23 mouse cellular contexts compared by ENCODE assay signal in genomic region chr11:119427431-119427830, GRCm38 (mm10). TPM values are rescaled to one million over a fixed set of nuclear protein-coding genes. Genes with fewer than 3 reads are reported as not detected.
DNase-seq lines count a peak whose midpoint lies in the region; ATAC-seq lines count a peak whose summit lies in the region.
"Had no signal": no experiment of that assay in that cellular context is flagged by ENCODE, and none has a peak within 500 bp of the region (broad histone marks: within the 10 kb centered on the region; RNA-seq: fewer than 3 reads in every experiment).

No protein-coding gene starts in this region.

- H3K27ac ChIP-seq in embryonic facial prominence, embryonic 15.5 days (replicated peaks): 0 out of 2 replicates have a peak overlapping the region, but pooled peaks have one; percentile 14
- H3K27ac ChIP-seq in embryonic facial prominence, embryonic 10.5 days (replicated peaks): no peak overlapping the region
- H3K27ac ChIP-seq: embryonic facial prominence, embryonic 12.5 days; forebrain, embryonic 12.5 days; gastrocnemius, adult 2 months; heart, embryonic 13.5 days; hindbrain, embryonic 13.5 days had no signal

- ATAC-seq in embryonic facial prominence, embryonic 15.5 days (ENCODE audit: insufficient number of reproducible peaks, low FRiP score, low TSS enrichment, low read depth): no peak
- ATAC-seq: CD4-positive, CD25-positive, alpha-beta regulatory T cell, adult 4 months; forebrain, postnatal 0 days had no signal

- no peak overlapping the region for H3K9ac ChIP-seq in embryonic facial prominence, embryonic 15.5 days
- H3K9ac ChIP-seq: embryonic facial prominence, embryonic 12.5 days; forebrain, embryonic 12.5 days; forebrain, postnatal 0 days had no signal

- no peaks in the 10 kb centered on the region for H3K27me3 ChIP-seq in embryonic facial prominence, embryonic 15.5 days
- H3K27me3 ChIP-seq in embryonic facial prominence, embryonic 10.5 days (replicated peaks; ENCODE audit: low read depth, poor library complexity, severe bottlenecking): peaks cover 11% of the 10 kb centered on the region; the same call in 1 of the 2 replicates
- H3K27me3 ChIP-seq: embryonic facial prominence, embryonic 12.5 days; heart, embryonic 13.5 days; hindbrain, embryonic 13.5 days had no signal

- DNase-seq in embryonic facial prominence, embryonic 10.5 days (ENCODE audit: low spot score): no peak
- DNase-seq in lung, postnatal 10 days: peak; percentile 52
- DNase-seq in lung, adult 18-20 months: no peak
- peak; percentile 28 for DNase-seq in thymus, postnatal 0 days (ENCODE audit: low spot score)
- DNase-seq in thymus, postnatal 4 days: peak; percentile 47
- no peak for DNase-seq in frontal cortex, postnatal 25 days (ENCODE audit: low spot score in 2 of 2)
- no peak for DNase-seq in left cerebral cortex, adult 11 months (ENCODE audit: low spot score)
- DNase-seq: adrenal gland, postnatal 10 days; B cell, adult 2 months; cerebellum, adult 11 months; cerebellum, adult 8-10 months; cerebellum, postnatal 14 days; embryo, embryonic 11 days; forebrain, postnatal 0 days; gastrocnemius, adult 2 months; gastrocnemius, postnatal 25 days; heart, postnatal 14 days had no signal

- no peaks in the 10 kb centered on the region for H3K36me3 ChIP-seq in embryonic facial prominence, embryonic 15.5 days
- no peaks in the 10 kb centered on the region for H3K36me3 ChIP-seq in embryonic facial prominence, embryonic 10.5 days (replicated peaks)
- H3K36me3 ChIP-seq: embryonic facial prominence, embryonic 12.5 days; forebrain, embryonic 12.5 days; hindbrain, embryonic 13.5 days had no signal

- H3K9me3 ChIP-seq in embryonic facial prominence, embryonic 15.5 days (replicated peaks): no peaks in the 10 kb centered on the region
- no peaks in the 10 kb centered on the region for H3K9me3 ChIP-seq in embryonic facial prominence, embryonic 10.5 days
- H3K9me3 ChIP-seq: embryonic facial prominence, embryonic 12.5 days; forebrain, embryonic 12.5 days; heart, embryonic 13.5 days; hindbrain, embryonic 13.5 days had no signal

- no peak overlapping the region for H3K4me2 ChIP-seq in embryonic facial prominence, embryonic 15.5 days (replicated peaks)
- H3K4me2 ChIP-seq: embryonic facial prominence, embryonic 12.5 days had no signal

- H3K4me1 ChIP-seq in embryonic facial prominence, embryonic 15.5 days: peaks cover 13% of the 10 kb centered on the region; the same call in 1 of the 2 replicates
- peaks cover 12% of the 10 kb centered on the region for H3K4me1 ChIP-seq in embryonic facial prominence, embryonic 10.5 days

- no peak overlapping the region for H3K4me3 ChIP-seq in embryonic facial prominence, embryonic 15.5 days (replicated peaks)
- no peak overlapping the region for H3K4me3 ChIP-seq in embryonic facial prominence, embryonic 10.5 days
- H3K4me3 ChIP-seq: embryonic facial prominence, embryonic 12.5 days; forebrain, embryonic 12.5 days; gastrocnemius, adult 2 months; heart, embryonic 13.5 days had no signal

- WGBS in embryonic facial prominence, embryonic 15.5 days: 68% methylated on average over 6 of the region's 6 CpGs
- 80% methylated on average over 6 of the region's 6 CpGs for WGBS in embryonic facial prominence, embryonic 10.5 days

RNA-seq across cellular contexts. Expression of gene Rnf213, which starts 34.5 kb away (rescaled TPM):
- polyA plus RNA-seq in embryonic facial prominence, embryonic 15.5 days (2015; fragmentation: Nextera tagmentation; extraction: Ambion mirVana): 3.3 and 3.5 TPM in 2 replicates
- 1.4 TPM in 2 replicates for polyA plus RNA-seq in embryonic facial prominence, embryonic 10.5 days (2016; fragmentation: Nextera tagmentation; extraction: Ambion mirVana)
- 18.7 and 20.2 TPM in 2 replicates for polyA plus RNA-seq in thymus, postnatal 0 days (2015; fragmentation: Nextera tagmentation; extraction: Ambion mirVana)

Comparison
In these comparisons a context has a peak if more than half of its experiments do, and no peak if none do; other contexts are left out.
1. DNase-seq: peak in lung, postnatal 10 days (single experiment), thymus, postnatal 0 days (single experiment) and thymus, postnatal 4 days (single experiment); none in embryonic facial prominence, embryonic 10.5 days (single experiment), lung, adult 18-20 months (0 of 2), frontal cortex, postnatal 25 days (0 of 2) and left cerebral cortex, adult 11 months (single experiment).